Mouse (Mus musculus): ENCODE measurements around the gene Plxna3. TPM values are rescaled to one million over a fixed set of nuclear protein-coding genes. Genes with fewer than 3 reads are reported as not detected.
"Not testable (repeated sequence)": the region's sequence is repeated elsewhere in the genome, so short reads cannot be mapped to it uniquely, and the experiment has no call there.

Gene Plxna3
- polyA plus RNA-seq, 1 experiment from 2014 or later = 17.4 TPM

GRCm38 (mm10) chrX:74353467-74353770 is 24.6 kb downstream of the Plxna3 start, which contains the start of gene Lage3:
TSS of gene Lage3 (minus strand) at chrX:74353618.
- Histone ChIP-seq H3K9ac (replicated peaks; ENCODE audit: low read depth, low read length) (peak within 1 kb of the TSS; percentile 55), H3K4me2 (replicated peaks; ENCODE audit: low read depth, low read length) (peak within 1 kb of the TSS; percentile 53), H3K27ac (ENCODE audit: low read length) (peak within 1 kb of the TSS; percentile 27; the same call in 1 of the 2 replicates), H3K4me3 (ENCODE audit: low read depth, low read length) (peak within 1 kb of the TSS; percentile 38), H3K9me3 (ENCODE audit: control insufficient read depth, low read depth, low read length) (no peaks in the 10 kb centered on the region), H3K27me3 (ENCODE audit: control insufficient read depth, insufficient read depth, low read length) (no peaks in the 10 kb centered on the region), H3K4me1 (ENCODE audit: control insufficient read depth, insufficient read depth, low read length) (no peaks in the 10 kb centered on the region), H3K36me3 (ENCODE audit: control insufficient read depth, insufficient read depth, low read length) (no peaks in the 10 kb centered on the region)
- ATAC-seq (ENCODE audit: insufficient number of reproducible peaks, insufficient read depth, low FRiP score, low read depth) = peak; percentile 78
- 36% methylated on average over 12 of the region's 22 CpGs for WGBS

- not testable (repeated sequence) for H3K4me3 ChIP-seq (ENCODE audit: low read depth, low read length); H3K4me2 ChIP-seq (replicated peaks; ENCODE audit: low read depth, low read length); H3K27ac ChIP-seq (ENCODE audit: low read length); H3K36me3 ChIP-seq (ENCODE audit: control insufficient read depth, insufficient read depth, low read length); H3K27me3 ChIP-seq (ENCODE audit: control insufficient read depth, insufficient read depth, low read length); ATAC-seq (ENCODE audit: insufficient number of reproducible peaks, insufficient read depth, low FRiP score, low read depth); H3K4me1 ChIP-seq (ENCODE audit: control insufficient read depth, insufficient read depth, low read length); H3K9ac ChIP-seq (replicated peaks; ENCODE audit: low read depth, low read length); H3K9me3 ChIP-seq (ENCODE audit: control insufficient read depth, low read depth, low read length)
- 83% methylated on average over 3 of the region's 3 CpGs for WGBS
Measured at GRCm38 (mm10) chrX:74357069-74357468, 28.2 kb downstream of the Plxna3 start.

- ATAC-seq (ENCODE audit: insufficient number of reproducible peaks, insufficient read depth, low FRiP score, low read depth) = no peak
- 40% methylated on average over 11 of the region's 11 CpGs for WGBS
Measured at GRCm38 (mm10) chrX:74359171-74359570, 30.3 kb downstream of the Plxna3 start.

GRCm38 (mm10) chrX:74367512-74367911 is 38.6 kb downstream of the Plxna3 start:
- ATAC-seq (ENCODE audit: insufficient number of reproducible peaks, insufficient read depth, low FRiP score, low read depth) = no peak
- Histone ChIP-seq H3K4me3 (ENCODE audit: low read depth, low read length) (peak overlapping the region; percentile 51), H3K4me1 (ENCODE audit: control insufficient read depth, insufficient read depth, low read length) (peaks cover 6% of the 10 kb centered on the region), H3K27ac (ENCODE audit: low read length) (no peak overlapping the region; the same call in 1 of the 2 replicates), H3K36me3 (ENCODE audit: control insufficient read depth, insufficient read depth, low read length) (no peaks in the 10 kb centered on the region; the same call in 1 of the 2 replicates), H3K4me2 (replicated peaks; ENCODE audit: low read depth, low read length) (peak overlapping the region; percentile 55), H3K27me3 (ENCODE audit: control insufficient read depth, insufficient read depth, low read length) (no peaks in the 10 kb centered on the region), H3K9me3 (ENCODE audit: control insufficient read depth, low read depth, low read length) (no peaks in the 10 kb centered on the region), H3K9ac (replicated peaks; ENCODE audit: low read depth, low read length) (peak overlapping the region; percentile 55; the same call in 1 of the 2 replicates)
- WGBS = 57% methylated on average over 10 of the region's 10 CpGs

More at GRCm38 (mm10) chrX:74359171-74359570, 30.3 kb downstream of the Plxna3 start:
- Histone ChIP-seq H3K4me2 (replicated peaks; ENCODE audit: low read depth, low read length) (no peak overlapping the region), H3K36me3 (ENCODE audit: control insufficient read depth, insufficient read depth, low read length) (no peaks in the 10 kb centered on the region), H3K27me3 (ENCODE audit: control insufficient read depth, insufficient read depth, low read length) (no peaks in the 10 kb centered on the region), H3K9me3 (ENCODE audit: control insufficient read depth, low read depth, low read length) (no peaks in the 10 kb centered on the region), H3K9ac (replicated peaks; ENCODE audit: low read depth, low read length) (no peak overlapping the region), H3K4me3 (ENCODE audit: low read depth, low read length) (no peak overlapping the region), H3K4me1 (ENCODE audit: control insufficient read depth, insufficient read depth, low read length) (no peaks in the 10 kb centered on the region), H3K27ac (ENCODE audit: low read length) (no peak overlapping the region)

GRCm38 (mm10) chrX:74368209-74368909 is 39.5 kb downstream of the Plxna3 start:
- Histone ChIP-seq H3K9me3 (ENCODE audit: control insufficient read depth, low read depth, low read length) (no peaks in the 10 kb centered on the region), H3K4me3 (ENCODE audit: low read depth, low read length) (peak overlapping the region; percentile 51), H3K9ac (replicated peaks; ENCODE audit: low read depth, low read length) (peak overlapping the region; percentile 55), H3K36me3 (ENCODE audit: control insufficient read depth, insufficient read depth, low read length) (no peaks in the 10 kb centered on the region; the same call in 1 of the 2 replicates), H3K27me3 (ENCODE audit: control insufficient read depth, insufficient read depth, low read length) (no peaks in the 10 kb centered on the region), H3K27ac (ENCODE audit: low read length) (peak overlapping the region; percentile 69; the same call in 1 of the 2 replicates), H3K4me1 (ENCODE audit: control insufficient read depth, insufficient read depth, low read length) (peaks cover 6% of the 10 kb centered on the region), H3K4me2 (replicated peaks; ENCODE audit: low read depth, low read length) (peak overlapping the region; percentile 55)
- 26% methylated on average over 30 of the region's 49 CpGs for WGBS
- ATAC-seq (ENCODE audit: insufficient number of reproducible peaks, insufficient read depth, low FRiP score, low read depth) = peak; percentile 80

- Histone ChIP-seq H3K9me3 (ENCODE audit: control insufficient read depth, low read depth, low read length) (no peaks in the 10 kb centered on the region), H3K9ac (replicated peaks; ENCODE audit: low read depth, low read length) (peak within 1 kb of the TSS; percentile 21; the same call in 1 of the 2 replicates), H3K4me2 (replicated peaks; ENCODE audit: low read depth, low read length) (peak within 1 kb of the TSS; percentile 48), H3K4me3 (ENCODE audit: low read depth, low read length) (peak within 1 kb of the TSS; percentile 34), H3K36me3 (ENCODE audit: control insufficient read depth, insufficient read depth, low read length) (no peaks in the 10 kb centered on the region), H3K4me1 (ENCODE audit: control insufficient read depth, insufficient read depth, low read length) (peaks cover 3% of the 10 kb centered on the region), H3K27me3 (ENCODE audit: control insufficient read depth, insufficient read depth, low read length) (no peaks in the 10 kb centered on the region), H3K27ac (ENCODE audit: low read length) (no peak within 1 kb of the TSS)
- WGBS = 26% methylated on average over 32 of the region's 32 CpGs
- ATAC-seq (ENCODE audit: insufficient number of reproducible peaks, insufficient read depth, low FRiP score, low read depth) = peak; percentile 90
Measured at GRCm38 (mm10) chrX:74372888-74373549, 44.2 kb downstream of the Plxna3 start, which contains the start of the genes Ubl4a and Slc10a3. TSS of gene Ubl4a (minus strand) at chrX:74373218. TSS of gene Slc10a3 (minus strand) at chrX:74373349.

GRCm38 (mm10) chrX:74384451-74384850 is 55.6 kb downstream of the Plxna3 start:
- H3K4me3 ChIP-seq (ENCODE audit: low read depth, low read length) = no peak overlapping the region
- no peaks in the 10 kb centered on the region; the same call in 1 of the 2 replicates for H3K36me3 ChIP-seq (ENCODE audit: control insufficient read depth, insufficient read depth, low read length)
- H3K4me1 ChIP-seq (ENCODE audit: control insufficient read depth, insufficient read depth, low read length) = no peaks in the 10 kb centered on the region
- H3K9me3 ChIP-seq (ENCODE audit: control insufficient read depth, low read depth, low read length) = no peaks in the 10 kb centered on the region
- no peak overlapping the region for H3K9ac ChIP-seq (replicated peaks; ENCODE audit: low read depth, low read length)
- WGBS = 86% methylated on average over 2 of the region's 2 CpGs
- no peak overlapping the region for H3K27ac ChIP-seq (ENCODE audit: low read length)
- H3K4me2 ChIP-seq (replicated peaks; ENCODE audit: low read depth, low read length) = no peak overlapping the region
- no peak for ATAC-seq (ENCODE audit: insufficient number of reproducible peaks, insufficient read depth, low FRiP score, low read depth)
- no peaks in the 10 kb centered on the region for H3K27me3 ChIP-seq (ENCODE audit: control insufficient read depth, insufficient read depth, low read length)

GRCm38 (mm10) chrX:74388153-74388552 is 59.3 kb downstream of the Plxna3 start:
- Histone ChIP-seq H3K36me3 (ENCODE audit: control insufficient read depth, insufficient read depth, low read length) (no peaks in the 10 kb centered on the region; the same call in 1 of the 2 replicates), H3K4me2 (replicated peaks; ENCODE audit: low read depth, low read length) (no peak overlapping the region), H3K9me3 (ENCODE audit: control insufficient read depth, low read depth, low read length) (no peaks in the 10 kb centered on the region), H3K27ac (ENCODE audit: low read length) (no peak overlapping the region), H3K27me3 (ENCODE audit: control insufficient read depth, insufficient read depth, low read length) (no peaks in the 10 kb centered on the region), H3K4me3 (ENCODE audit: low read depth, low read length) (no peak overlapping the region), H3K9ac (replicated peaks; ENCODE audit: low read depth, low read length) (no peak overlapping the region), H3K4me1 (ENCODE audit: control insufficient read depth, insufficient read depth, low read length) (no peaks in the 10 kb centered on the region)
- no peak for ATAC-seq (ENCODE audit: insufficient number of reproducible peaks, insufficient read depth, low FRiP score, low read depth)
